Mouse (Mus musculus) gastrocnemius, adult 8-10 months (tissue): ENCODE measurements around the gene Mgat1. TPM values are rescaled to one million over a fixed set of nuclear protein-coding genes. Genes with fewer than 3 reads are reported as not detected.
"Not testable (repeated sequence)": the region's sequence is repeated elsewhere in the genome, so short reads cannot be mapped to it uniquely, and the experiment has no call there.

Experiments
- DNase-seq, 2 experiments: peaks; one replicate each; pipeline ENCODE4 v3.0.0; 2022; ENCODE audit warnings: low spot score in 2 of 2
- total RNA-seq, 4 experiments: library from RNA; stranded (reverse); gene quantifications; 2 replicates each; pipeline ENCODE4 v1.2.4; 2022

The Mgat1 gene
- total RNA-seq, result 10 to 100 TPM; 39.4 to 56.8 (median 48.4) TPM

DNA sequence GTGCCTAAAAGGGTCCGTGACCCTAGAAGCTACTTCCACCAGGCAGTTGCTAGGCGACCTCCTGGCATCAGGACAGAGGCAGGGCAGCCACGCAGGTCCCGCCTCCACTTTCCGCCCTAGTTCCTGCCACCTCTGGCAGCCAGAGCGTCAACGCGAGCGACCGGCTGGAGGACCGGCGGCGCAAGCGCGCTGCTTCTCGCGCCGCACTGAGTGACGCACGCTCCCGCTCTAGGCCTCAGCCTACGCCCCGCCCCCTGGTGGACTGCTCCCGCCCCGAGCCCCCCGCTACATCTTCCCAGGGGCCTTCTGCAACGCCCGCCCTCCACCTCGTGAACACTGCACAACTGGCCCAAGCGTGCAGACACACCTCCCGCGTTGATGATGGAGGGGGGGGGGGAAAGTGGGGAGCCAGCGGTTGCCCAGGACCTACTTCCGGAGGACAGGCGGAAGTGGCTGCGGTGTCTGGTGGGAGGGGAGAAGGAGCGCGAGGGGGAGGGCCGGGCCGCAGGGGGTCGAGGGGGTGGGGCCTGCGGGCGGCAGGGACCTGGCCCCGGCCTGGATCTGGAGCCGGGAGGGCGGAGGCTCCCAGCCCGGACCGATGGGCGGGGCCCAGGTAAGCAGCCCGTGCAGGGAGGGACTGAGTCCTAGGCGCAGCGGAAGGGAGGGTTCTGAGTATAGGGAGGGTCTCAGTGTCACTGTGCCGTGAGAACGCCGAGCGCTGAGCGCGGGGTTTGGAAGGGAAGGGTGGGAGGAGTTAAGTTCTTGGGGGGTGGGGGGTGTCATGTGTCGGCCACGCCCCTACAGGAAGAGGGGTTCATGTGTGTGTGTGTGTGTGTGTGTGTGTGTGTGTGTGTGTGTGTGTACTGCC lies at the start of gene Mgat1:
Mgat1 (plus strand) TSS at position 465 of the 868 bp plus-strand sequence.
- DNase-seq, result peak; percentile 88 to 94

DNA sequence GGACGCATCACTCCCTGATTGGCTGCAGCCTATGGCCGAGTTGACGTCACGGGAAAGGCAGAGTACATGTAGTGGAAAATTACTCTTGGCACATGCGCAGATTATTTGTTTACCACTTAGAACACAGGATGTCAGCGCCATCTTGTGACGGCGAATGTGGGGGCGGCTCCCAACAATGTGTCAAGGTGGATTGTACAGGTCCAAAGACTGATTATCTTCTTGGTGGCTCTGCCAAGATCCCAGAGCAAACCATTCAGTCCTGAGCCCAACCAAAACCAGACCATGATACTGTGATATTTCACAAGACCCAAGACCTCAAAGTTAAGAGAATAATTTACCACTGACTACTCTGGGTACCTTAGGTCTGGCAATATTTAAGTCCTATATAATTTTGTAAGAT lies 49.2 kb upstream of the Mgat1 start:
- not testable (repeated sequence) for DNase-seq

DNA sequence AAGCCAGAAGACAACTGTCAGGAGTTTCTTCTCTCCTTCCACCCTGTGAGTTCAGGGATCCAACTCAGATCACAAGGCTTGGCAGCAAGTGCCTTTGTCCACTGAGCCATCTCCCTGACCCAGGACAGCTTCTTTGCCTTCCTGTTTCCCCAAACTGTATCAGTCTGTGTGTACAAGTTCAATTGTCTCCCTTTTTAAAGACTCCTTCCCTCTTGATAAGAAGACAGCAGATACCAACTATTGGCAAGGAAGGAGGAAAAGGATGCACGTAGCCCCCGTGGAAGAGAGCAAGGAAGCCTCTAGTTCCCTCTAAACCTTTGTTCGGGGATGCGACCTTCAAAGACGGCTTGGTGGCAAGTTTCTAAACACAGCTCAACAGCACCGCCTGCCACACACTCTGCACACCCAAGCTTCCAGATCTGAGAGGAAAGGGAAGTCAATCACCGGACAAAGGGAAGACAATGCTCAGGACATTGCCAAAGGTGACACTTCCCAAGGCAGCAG lies 48.1 kb upstream of the Mgat1 start:
- no peak for DNase-seq

DNA sequence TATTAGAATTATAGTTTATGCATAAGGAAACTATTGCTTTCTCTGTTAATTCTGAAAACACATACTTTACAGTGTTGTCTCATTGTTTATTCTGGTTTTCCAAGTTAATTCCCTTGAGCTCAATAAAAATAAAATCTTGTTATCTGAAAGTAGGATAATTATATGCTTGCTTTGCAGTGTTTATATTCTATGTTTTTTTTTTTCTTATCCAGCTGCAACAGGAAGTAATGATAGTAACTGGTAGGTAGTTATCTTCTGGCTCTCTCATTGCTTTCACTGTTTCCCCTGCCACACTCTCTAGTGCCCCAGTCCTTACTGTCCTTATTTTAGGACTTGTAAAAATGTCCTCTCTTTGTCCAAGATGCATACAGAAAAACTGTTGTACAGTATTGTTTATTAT lies 43.3 kb upstream of the Mgat1 start:
- no peak for DNase-seq

DNA sequence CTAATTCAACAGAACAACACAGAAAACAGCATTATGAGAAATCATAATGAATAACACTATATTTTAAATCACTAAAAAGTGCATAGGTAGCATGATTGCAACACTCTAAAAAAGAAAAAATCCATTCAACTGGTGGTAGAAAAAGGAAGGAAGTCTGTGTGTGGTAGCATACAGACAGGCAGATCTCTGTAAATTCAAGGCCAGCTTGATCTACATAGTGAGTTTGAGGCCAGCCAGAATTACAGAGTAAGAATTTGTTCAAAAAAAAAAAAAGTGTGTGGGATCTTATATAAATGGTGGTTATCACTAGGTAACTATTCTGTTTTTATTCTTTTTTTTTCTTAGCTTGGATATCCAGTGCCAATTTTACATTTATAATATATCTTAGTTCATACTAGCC lies 42.8 kb upstream of the Mgat1 start:
- no peak for DNase-seq

DNA sequence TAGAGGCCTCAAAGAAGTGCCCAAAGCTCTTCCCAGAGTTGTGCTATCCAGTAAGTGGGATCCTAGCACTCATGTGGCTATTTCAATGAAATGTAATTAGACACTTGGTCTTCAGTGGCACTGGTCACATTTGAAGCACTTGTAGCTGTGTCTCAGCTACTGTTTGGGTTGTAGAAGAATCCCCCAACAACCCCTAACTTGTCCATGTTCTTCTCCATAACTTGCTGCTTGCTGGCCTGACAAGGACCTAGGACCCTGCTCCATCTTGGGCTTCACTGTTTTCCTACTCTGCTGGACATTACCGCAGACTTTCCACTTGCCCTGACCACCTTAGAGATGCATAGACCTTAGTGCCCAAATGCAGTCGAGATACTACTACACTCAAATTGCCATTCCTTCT lies 41.9 kb upstream of the Mgat1 start:
- DNase-seq, result no peak

DNA sequence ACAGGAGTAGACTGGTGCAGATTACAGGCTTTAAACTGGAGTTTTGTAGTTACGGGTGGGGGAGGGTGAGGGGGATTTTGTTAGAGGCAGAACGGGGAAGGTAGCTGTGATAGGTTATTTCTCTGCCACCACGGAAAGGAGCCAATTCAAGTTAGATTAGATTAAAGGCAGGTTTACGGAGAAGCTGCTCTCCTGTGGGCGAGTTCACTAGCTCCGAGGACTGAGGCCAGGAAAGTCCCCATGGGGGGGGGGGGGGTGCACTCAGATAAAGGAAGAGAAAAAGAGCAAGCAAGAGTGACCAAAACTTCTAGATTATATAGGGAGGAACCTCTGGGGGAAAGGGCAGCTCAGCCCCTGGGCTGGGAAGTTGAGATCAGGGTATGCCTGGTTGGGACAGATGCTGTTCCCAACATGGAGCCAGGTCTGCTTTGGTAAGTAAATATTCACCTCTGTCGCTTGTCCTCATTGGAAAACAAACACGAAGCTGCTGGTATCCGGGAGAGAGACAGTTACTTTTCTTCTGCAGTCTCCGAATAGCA lies 41.4 kb upstream of the Mgat1 start:
- DNase-seq, result no peak

DNA sequence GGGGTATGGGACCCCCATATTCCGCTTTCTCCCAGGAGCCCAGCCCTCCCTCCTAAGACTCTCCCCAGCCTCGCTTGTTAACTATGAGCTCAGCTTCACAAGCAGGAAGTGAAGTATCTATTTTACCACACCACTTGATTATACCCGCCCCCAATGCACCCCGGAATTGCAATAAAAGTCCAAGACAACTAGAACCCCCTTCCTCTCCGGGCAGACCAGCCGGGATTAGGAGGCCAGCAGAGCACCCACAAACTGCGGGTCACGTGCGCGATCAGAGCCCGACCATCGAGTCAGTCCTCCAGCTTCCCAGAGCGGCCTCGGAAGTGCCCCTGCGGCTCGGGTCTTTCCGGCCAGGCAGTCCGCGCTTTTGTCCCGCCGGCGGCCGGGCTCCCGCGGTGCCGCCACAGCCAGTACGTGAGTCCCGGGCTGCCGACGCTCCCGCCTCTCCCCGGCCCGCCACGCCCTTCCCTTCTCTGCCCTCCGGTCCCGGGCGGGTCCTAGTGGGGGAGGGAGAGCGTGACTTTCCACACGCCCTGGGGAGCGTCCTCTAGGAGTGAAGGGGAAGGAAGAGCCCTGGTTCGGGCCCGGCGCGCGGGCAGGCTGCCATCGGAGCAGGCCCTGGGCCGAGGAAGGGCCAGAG lies 40.7 kb upstream of the Mgat1 start, which contains the start of gene Zfp62:
Zfp62 (plus strand) TSS at position 164 of the 640 bp plus-strand sequence.
- DNase-seq, result peak; percentile 93 to 94

DNA sequence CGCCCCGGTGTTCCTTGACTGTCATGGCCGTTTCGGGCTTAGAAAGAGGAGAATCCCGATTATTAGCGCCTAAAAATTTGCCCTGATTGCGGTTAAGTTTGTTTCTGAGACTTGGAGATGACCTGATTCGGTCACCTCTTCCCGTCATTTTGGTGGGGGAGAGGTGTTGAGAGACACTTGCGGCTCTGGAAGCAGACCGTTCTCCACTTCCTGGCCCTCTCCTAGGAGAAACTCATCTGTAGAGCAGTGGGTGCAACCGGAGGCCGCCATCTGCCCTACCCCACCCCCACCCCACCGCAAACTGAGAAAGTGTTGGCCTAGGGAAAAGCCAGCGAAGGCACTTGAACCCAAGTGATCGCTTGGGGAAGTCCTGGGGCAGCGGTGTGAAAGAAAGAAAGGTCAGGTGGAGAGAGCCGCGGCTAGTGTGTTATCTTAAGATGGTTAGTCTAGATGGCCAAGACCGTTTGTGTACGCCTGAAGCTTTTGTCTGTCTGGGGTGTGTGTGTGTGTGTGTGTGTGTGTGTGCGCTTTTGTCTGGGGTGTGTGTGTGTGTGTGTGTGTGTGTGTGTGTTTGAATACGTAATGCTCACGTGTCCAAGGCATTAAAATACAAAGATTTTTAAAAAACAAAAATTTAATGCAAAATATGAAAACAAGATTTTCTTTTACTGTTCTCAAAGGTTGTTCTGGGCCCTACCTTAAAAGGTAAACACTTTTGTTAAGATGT lies 40.1 kb upstream of the Mgat1 start:
- DNase-seq, result no peak

- DNase-seq, result no peak
Observed at GRCm38 (mm10) chr11:49205080-49205590, 38.9 kb upstream of the Mgat1 start.

DNA sequence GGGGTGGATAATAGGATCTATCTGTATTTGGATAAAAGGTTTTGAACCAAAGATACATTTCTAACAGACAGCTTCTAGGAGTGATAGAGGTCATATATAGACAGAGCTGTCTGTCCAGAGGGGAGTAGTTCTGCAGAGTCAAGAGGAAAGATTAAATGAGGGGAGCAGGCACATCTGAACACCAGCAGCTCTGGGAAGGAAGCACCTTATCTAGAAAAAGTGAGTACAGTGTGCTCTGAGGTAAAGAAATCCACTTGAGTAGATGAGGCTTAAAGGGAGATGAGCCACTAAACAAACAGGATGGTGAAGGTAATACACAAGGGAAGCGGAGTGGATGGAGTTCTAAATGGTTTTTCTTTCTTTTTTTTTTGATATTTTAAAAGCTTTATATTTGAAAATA lies 36.5 kb upstream of the Mgat1 start:
- no peak for DNase-seq

DNA sequence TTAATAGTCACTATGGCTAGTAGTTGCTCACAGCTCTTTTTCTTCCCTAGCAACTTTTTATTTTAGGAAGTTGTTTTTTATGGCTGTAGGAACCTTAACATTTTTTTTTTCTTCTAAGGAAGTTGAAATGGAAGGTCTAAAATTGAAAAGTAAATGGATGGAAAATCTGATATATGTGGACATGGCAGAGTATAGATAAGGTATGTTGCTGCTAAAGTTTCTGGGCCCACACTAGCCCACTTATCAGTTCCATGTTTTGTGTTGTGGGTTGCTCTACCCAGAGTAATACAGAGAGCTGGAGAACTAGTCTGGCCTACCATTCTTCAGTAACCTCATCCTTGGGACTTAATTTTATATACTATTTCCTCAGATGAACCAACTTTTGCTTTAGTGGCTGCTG lies 31.4 kb upstream of the Mgat1 start:
- no peak for DNase-seq

- no peak for DNase-seq
Observed at GRCm38 (mm10) chr11:49213505-49213904, 30.5 kb upstream of the Mgat1 start.

GRCm38 (mm10) chr11:49219271-49219670 lies 24.7 kb upstream of the Mgat1 start:
- DNase-seq, result no peak

DNA sequence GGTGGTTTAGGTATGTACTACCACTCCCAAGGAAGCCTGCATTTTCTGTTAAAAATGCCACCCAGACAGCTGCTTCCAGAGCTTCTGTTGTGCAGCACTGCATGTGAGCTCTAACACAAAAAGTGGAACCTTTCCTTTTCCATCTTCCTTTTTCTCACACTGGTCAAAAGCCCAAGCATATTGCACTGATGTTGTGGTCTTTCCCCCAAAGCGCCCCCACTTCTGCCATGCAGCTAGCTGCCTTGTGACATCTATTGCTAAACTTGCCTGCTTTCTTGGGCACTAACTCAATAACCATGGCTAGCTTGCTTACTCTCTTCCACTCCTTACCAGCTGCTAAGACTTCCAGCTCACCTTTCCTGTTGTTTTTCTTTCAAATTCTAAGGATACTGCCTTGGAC lies 19.5 kb upstream of the Mgat1 start:
- no peak for DNase-seq

- DNase-seq, result no peak
Observed at GRCm38 (mm10) chr11:49232781-49233180, 11.2 kb upstream of the Mgat1 start.

- no peak for DNase-seq
Observed at GRCm38 (mm10) chr11:49235459-49236207, 8.4 kb upstream of the Mgat1 start.

DNA sequence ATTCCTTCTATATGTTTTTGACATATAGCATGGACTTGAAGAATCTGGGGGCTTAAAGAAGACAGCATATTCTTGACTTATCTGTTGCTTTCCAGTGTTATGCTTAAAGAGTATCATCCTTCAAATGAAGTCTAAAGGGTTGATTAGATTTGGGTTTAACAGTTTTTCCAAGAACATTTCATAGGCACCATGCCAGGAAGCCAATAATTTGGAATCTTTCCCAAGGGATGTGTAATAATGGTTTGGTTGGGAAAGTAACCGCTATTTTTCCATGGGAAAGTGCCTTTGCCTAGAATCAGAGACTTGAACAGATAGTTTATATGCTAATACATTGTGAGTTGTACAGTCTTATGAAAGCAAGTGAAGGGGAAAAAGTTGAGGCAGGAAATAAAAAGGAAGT lies 7.1 kb upstream of the Mgat1 start:
- no peak for DNase-seq

GRCm38 (mm10) chr11:49237532-49237931 lies 6.5 kb upstream of the Mgat1 start:
- no peak for DNase-seq

- DNase-seq, result no peak
Observed at GRCm38 (mm10) chr11:49240310-49240709, 3.7 kb upstream of the Mgat1 start.

GRCm38 (mm10) chr11:49240874-49241273 lies 3.1 kb upstream of the Mgat1 start:
- no peak for DNase-seq
